Mouse (Mus musculus) midbrain, embryonic 12.5 days (tissue): ENCODE data around the gene Caskin2. TPM values are rescaled to one million over a fixed set of nuclear protein-coding genes. Genes with fewer than 3 reads are reported as not detected.

Experiments
- ATAC-seq: fragments of 200-750 bp; cut with Nextera tagmentation; 2 replicates; pipeline ENCODE4 v1.8.0; 2017; ENCODE audit warnings: low read depth, moderate TSS enrichment, moderate library complexity; ENCODE audit not compliant: low FRiP score
- H3K27ac ChIP-seq: fragments of 300-500 bp; sonication (generic); replicated peaks from 2 replicates; pipeline ENCODE4 v1.5.1; 2016; ENCODE audit warnings: mild to moderate bottlenecking
- H3K27me3 ChIP-seq: fragments of 300-500 bp; sonication (generic); 2 replicates; pipeline ENCODE4 v1.6.1; 2016; ENCODE audit warnings: mild to moderate bottlenecking
- H3K36me3 ChIP-seq: fragments of 300-500 bp; sonication (generic); 2 replicates; pipeline ENCODE4 v1.6.1; 2016
- H3K4me1 ChIP-seq: fragments of 300-500 bp; sonication (generic); 2 replicates; pipeline ENCODE4 v1.6.1; 2016
- H3K4me2 ChIP-seq: fragments of 300-500 bp; sonication (generic); replicated peaks from 2 replicates; pipeline ENCODE4 v1.6.1; 2016; ENCODE audit warnings: mild to moderate bottlenecking, moderate library complexity
- H3K4me3 ChIP-seq: fragments of 300-500 bp; sonication (generic); 2 replicates; pipeline ENCODE4 v1.5.1; 2016; ENCODE audit warnings: mild to moderate bottlenecking
- H3K9ac ChIP-seq: fragments of 300-500 bp; sonication (generic); replicated peaks from 2 replicates; pipeline ENCODE4 v1.6.1; 2016; ENCODE audit warnings: mild to moderate bottlenecking, moderate library complexity
- H3K9me3 ChIP-seq: fragments of 300-500 bp; sonication (generic); 2 replicates; pipeline ENCODE4 v1.6.1; 2016; ENCODE audit warnings: mild to moderate bottlenecking
- WGBS: fragments of 180-500 bp; shearing (Covaris S2); methylation state at CpG from one replicate; pipeline ENCODE4 v1.1.7; 2016; 5-methylcytosine and 5-hydroxymethylcytosine counted together
- polyA plus RNA-seq: library from polyadenylated mRNA; unstranded; fragments of >200 nt; fragmentation: Nextera tagmentation; extraction: Ambion mirVana; gene quantifications from 2 replicates; pipeline ENCODE4 v1.2.1, GENCODE M21; 2016

Gene Caskin2
- polyA plus RNA-seq, 1 experiment from 2014 or later = 15.5 TPM

- peaks cover 100% of the 10 kb centered on the region for H3K36me3 ChIP-seq
- ATAC-seq = no peak
- 82% methylated on average over 15 of the region's 15 CpGs for WGBS
Measured at GRCm38 (mm10) chr11:115796898-115797297, 16.5 kb downstream of the Caskin2 start.

GRCm38 (mm10) chr11:115792353-115792752 lies 21.1 kb downstream of the Caskin2 start:
- Histone ChIP-seq H3K4me1 (no peaks in the 10 kb centered on the region), H3K27me3 (no peaks in the 10 kb centered on the region), H3K9me3 (no peaks in the 10 kb centered on the region), H3K4me2 (no peak overlapping the region), H3K27ac (no peak overlapping the region), H3K36me3 (peaks cover 95% of the 10 kb centered on the region), H3K4me3 (no peak overlapping the region), H3K9ac (no peak overlapping the region)
- ATAC-seq = no peak
- WGBS = 90% methylated on average over 14 of the region's 14 CpGs

More at GRCm38 (mm10) chr11:115796898-115797297, 16.5 kb downstream of the Caskin2 start:
- no peak overlapping the region for H3K4me3 ChIP-seq
- no peak overlapping the region for H3K27ac ChIP-seq
- H3K27me3 ChIP-seq = no peaks in the 10 kb centered on the region
- no peaks in the 10 kb centered on the region for H3K9me3 ChIP-seq
- no peak overlapping the region for H3K4me2 ChIP-seq
- H3K9ac ChIP-seq = no peak overlapping the region
- H3K4me1 ChIP-seq = no peaks in the 10 kb centered on the region

GRCm38 (mm10) chr11:115791919-115792318 lies 21.5 kb downstream of the Caskin2 start:
- peaks cover 95% of the 10 kb centered on the region for H3K36me3 ChIP-seq
- ATAC-seq = no peak
- 97% methylated on average over 16 of the region's 16 CpGs for WGBS

DNA sequence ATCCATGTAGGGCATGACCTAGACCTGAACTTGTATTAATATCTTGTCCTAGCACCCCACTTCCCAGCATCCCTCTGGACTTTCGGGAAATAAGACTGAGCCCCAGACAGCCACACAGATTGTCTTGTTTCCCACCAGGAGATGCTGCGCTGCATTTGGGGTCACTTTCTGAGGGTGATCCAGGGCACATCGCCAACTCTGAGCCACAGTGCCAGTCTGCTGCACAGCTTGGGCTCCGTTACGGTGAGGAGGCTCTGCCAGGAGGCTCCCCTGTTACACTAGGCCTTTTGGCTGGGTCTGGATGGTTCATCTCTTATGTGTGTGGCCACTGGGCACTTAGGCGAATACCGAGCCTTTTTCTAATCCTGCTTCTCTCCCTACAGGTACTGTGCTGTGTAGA lies 23.7 kb downstream of the Caskin2 start:
- Histone ChIP-seq H3K4me3 (no peak overlapping the region), H3K4me2 (no peak overlapping the region), H3K9ac (no peak overlapping the region), H3K4me1 (peaks cover 6% of the 10 kb centered on the region; the same call in 1 of the 2 replicates), H3K27me3 (no peaks in the 10 kb centered on the region), H3K36me3 (peaks cover 88% of the 10 kb centered on the region), H3K9me3 (no peaks in the 10 kb centered on the region), H3K27ac (no peak overlapping the region)
- no peak for ATAC-seq
- WGBS = 96% methylated on average over 7 of the region's 7 CpGs

More at GRCm38 (mm10) chr11:115791919-115792318, 21.5 kb downstream of the Caskin2 start:
- Histone ChIP-seq H3K27me3 (no peaks in the 10 kb centered on the region), H3K9ac (no peak overlapping the region), H3K9me3 (no peaks in the 10 kb centered on the region), H3K4me3 (no peak overlapping the region), H3K4me1 (no peaks in the 10 kb centered on the region), H3K4me2 (no peak overlapping the region), H3K27ac (no peak overlapping the region)

GRCm38 (mm10) chr11:115786473-115786872 lies 27.0 kb downstream of the Caskin2 start:
- peaks cover 6% of the 10 kb centered on the region; the same call in 1 of the 2 replicates for H3K27me3 ChIP-seq
- no peaks in the 10 kb centered on the region for H3K9me3 ChIP-seq
- H3K4me3 ChIP-seq = no peak overlapping the region
- 75% methylated on average over 6 of the region's 6 CpGs for WGBS
- peaks cover 55% of the 10 kb centered on the region for H3K36me3 ChIP-seq
- 0 out of 2 replicates have a peak overlapping the region, but pooled peaks have one; percentile 42 for H3K27ac ChIP-seq
- H3K9ac ChIP-seq = no peak overlapping the region
- H3K4me2 ChIP-seq = no peak overlapping the region
- H3K4me1 ChIP-seq = peaks cover 26% of the 10 kb centered on the region
- no peak for ATAC-seq

DNA sequence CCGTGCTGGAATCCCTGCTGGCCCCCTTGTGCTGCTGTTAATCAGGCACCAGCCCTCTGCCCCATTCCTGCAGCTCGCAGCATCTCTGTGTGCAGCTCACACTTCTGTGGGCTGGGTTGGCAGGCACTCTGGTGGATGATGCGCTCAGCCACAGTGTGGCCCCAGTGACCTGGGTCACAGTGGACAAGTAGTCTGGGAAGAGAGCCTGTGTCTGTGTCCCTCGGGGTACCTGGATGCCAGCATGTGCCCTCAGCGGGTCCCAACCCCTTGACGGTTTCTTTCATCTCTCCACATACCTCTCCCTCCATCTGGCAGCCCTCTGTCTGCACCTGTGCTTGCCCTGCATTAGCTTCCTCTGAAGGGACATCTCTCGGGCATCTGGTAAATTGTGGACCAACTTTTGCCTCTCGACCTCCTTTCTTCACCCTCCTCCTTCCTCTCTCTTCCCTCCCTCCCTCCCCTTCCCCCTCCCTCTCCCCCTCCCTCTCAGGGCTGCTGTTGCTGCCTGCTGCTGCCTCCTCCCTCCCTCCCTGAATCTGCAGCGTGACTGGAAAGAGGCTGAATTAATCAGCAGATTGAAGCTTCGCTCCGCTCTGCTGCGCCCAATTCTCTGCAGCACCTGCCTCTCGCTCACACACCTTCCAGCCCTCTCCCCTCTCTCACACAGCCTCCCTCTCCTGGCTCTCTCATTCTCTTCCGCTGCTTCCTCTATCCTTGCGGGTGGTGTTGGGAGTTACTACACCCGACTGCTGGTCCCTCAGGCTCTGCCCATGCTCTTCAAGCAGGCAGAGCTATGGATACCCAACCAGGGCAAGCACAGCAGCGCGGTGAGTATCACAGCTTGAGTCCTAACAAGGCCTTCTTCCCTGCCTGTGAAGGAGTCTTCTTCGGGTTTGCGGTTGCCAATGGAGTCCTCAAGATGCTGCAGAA lies 33.0 kb downstream of the Caskin2 start:
- Histone ChIP-seq H3K36me3 (peaks cover under 1% of the 10 kb centered on the region; the same call in 1 of the 2 replicates), H3K27me3 (peaks cover 10% of the 10 kb centered on the region; the same call in 1 of the 2 replicates), H3K9ac (peak overlapping the region; percentile 24; the same call in 1 of the 2 replicates), H3K4me2 (peak overlapping the region; percentile 53), H3K9me3 (no peaks in the 10 kb centered on the region), H3K4me3 (peak overlapping the region; percentile 24), H3K27ac (peak overlapping the region; percentile 80), H3K4me1 (peaks cover 69% of the 10 kb centered on the region)
- peak; percentile 62 for ATAC-seq
- WGBS = 8% methylated on average over 20 of the region's 20 CpGs

DNA sequence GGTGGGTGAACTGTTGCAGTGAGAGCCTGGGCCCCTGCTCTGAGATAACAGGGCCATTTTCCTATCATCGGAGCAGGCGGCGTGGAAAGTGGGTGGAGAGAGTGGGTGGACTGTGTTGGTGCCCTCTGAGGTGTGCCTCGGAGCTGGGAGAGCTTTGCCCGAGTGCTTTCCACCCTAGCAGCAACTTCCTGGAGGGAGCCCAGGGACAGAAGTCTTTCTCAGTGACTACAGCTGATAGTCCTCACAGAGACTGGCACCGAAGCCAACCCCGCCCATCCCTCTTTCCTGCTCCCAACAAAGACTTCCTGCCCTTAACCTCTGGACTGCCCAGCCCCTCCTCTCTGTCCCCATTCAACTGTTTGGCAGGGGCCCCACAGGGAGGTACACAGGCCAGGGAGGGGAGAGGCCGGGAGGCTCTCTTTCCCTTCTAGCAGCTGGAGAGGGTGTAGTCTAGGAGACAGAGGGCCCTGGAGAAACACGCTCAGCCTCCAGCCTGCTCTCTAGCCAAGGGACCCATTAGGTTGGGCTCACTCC lies 34.3 kb downstream of the Caskin2 start:
- Histone ChIP-seq H3K4me2 (peak overlapping the region; percentile 53), H3K27me3 (peaks cover 10% of the 10 kb centered on the region; the same call in 1 of the 2 replicates), H3K4me3 (no peak overlapping the region), H3K36me3 (no peaks in the 10 kb centered on the region), H3K9me3 (no peaks in the 10 kb centered on the region), H3K4me1 (peaks cover 72% of the 10 kb centered on the region), H3K9ac (peak overlapping the region; percentile 20), H3K27ac (peak overlapping the region; percentile 80)
- under 1% methylated on average over 9 of the region's 9 CpGs for WGBS
- ATAC-seq = peak; percentile 82

DNA sequence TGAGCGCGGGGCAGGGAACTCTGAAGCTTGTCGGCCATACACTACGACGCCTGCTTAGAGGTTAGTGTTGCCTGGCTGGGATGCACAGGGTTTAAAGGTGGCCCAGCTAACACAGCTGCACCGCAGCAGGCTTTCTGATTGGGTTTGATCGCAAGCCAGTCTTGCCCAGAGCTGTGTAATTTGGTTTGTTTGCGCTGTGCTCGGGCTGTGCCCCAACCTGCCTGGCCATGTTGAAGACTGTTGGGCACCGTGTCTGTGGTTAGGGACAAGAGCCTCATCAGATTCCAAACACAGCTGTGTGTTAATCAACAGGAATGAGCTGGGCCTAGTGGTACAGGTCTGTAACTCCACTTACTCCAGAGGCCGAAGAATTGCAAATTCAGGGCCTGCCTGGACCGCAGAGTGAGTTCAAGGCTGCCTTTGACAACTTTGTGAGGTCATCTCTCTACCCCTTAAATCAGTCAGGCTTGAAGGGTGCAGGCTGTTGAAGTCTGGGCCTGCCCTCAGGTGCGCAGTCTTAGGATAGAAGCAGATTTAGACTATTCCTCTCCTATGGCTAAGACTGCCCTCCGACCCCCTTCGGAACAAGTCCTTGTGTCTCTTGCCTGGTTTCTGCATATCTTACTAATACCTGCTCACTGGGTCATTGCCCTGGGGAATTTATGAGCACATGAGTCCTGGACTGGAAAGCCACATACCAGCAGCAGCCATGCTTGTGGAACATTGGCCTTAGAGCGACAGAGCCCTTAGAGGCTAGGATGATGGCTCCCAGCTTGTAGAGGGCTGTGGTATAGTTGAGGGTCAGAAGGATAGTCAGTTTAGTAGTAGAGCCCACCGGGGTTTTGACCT lies 35.7 kb downstream of the Caskin2 start:
- no peak overlapping the region for H3K4me3 ChIP-seq
- H3K27me3 ChIP-seq = peaks cover 10% of the 10 kb centered on the region; the same call in 1 of the 2 replicates
- no peak for ATAC-seq
- H3K4me2 ChIP-seq = no peak overlapping the region
- no peak overlapping the region for H3K27ac ChIP-seq
- no peaks in the 10 kb centered on the region for H3K9me3 ChIP-seq
- H3K9ac ChIP-seq = no peak overlapping the region
- no peaks in the 10 kb centered on the region for H3K36me3 ChIP-seq
- H3K4me1 ChIP-seq = peaks cover 63% of the 10 kb centered on the region
- 85% methylated on average over 17 of the region's 17 CpGs for WGBS

DNA sequence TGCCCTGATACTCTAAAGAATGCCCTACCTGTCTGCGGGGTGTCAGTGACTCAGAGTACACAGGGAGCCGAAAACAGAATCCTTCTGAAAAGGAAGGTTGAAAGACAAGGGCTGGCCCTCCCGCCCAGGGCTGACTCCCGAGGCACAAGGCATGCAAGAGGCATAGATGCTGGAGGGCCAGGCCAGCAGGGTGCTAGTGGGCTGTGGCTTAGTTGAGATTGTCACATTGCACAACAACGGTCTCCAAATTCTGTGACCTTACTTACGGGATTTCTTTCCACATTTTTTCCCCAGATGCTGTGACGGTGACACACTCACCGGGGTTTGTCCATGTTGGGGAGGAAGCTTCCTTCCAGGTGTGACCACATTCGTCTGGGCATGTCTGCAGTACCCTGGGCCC lies 36.5 kb downstream of the Caskin2 start:
- ATAC-seq = no peak
- Histone ChIP-seq H3K9ac (no peak overlapping the region), H3K4me2 (no peak overlapping the region), H3K9me3 (no peaks in the 10 kb centered on the region), H3K36me3 (no peaks in the 10 kb centered on the region), H3K4me1 (peaks cover 56% of the 10 kb centered on the region), H3K4me3 (no peak overlapping the region), H3K27me3 (peaks cover 8% of the 10 kb centered on the region; the same call in 1 of the 2 replicates), H3K27ac (0 out of 2 replicates have a peak overlapping the region, but pooled peaks have one; percentile 10)
- 42% methylated on average over 9 of the region's 9 CpGs for WGBS

DNA sequence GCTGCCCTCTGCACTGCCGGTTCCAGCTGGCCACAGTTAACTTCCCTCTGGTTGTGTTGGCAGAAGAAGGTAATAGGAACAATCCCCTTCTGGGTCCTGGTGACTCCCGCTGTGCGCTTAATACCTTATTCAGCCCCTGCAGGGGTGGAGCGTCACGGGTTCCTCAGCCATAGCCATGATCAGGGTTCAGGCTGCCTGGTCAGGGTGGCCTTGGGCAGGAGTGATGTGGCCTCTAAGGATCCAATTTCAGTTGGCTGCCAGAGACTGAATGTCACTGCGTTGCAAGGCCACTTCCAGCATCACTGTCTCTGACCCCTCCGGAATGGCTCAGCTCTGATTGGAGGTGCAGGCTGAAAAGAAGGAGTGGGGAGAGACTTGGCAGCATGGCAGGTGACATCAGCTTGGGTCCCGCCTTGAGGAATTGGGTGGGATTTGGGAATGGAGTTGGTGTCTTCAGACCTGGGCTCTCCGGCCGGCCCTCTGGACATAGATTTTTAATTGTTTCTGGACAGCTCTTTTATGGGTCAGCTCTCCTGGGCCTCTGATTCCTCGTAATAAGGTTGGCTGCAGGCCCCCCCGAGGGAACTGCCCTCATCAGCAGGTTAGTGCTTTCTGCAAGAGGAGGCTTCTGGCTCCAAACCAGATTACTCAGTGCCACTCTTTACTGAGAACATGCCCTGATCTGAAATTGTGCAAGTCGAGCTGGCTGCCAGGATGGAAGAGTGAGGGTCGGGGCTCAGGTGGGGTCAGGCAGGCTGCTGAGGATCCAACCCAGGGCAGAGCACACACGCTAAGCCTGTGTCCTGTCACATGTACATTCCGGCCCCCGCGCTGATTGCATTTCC lies 37.4 kb downstream of the Caskin2 start:
- Histone ChIP-seq H3K4me3 (no peak overlapping the region), H3K9ac (no peak overlapping the region), H3K9me3 (no peaks in the 10 kb centered on the region), H3K27me3 (no peaks in the 10 kb centered on the region), H3K27ac (0 out of 2 replicates have a peak overlapping the region, but pooled peaks have one; percentile 10), H3K4me1 (peaks cover 48% of the 10 kb centered on the region), H3K4me2 (no peak overlapping the region), H3K36me3 (no peaks in the 10 kb centered on the region)
- WGBS = 38% methylated on average over 18 of the region's 18 CpGs
- ATAC-seq = no peak

DNA sequence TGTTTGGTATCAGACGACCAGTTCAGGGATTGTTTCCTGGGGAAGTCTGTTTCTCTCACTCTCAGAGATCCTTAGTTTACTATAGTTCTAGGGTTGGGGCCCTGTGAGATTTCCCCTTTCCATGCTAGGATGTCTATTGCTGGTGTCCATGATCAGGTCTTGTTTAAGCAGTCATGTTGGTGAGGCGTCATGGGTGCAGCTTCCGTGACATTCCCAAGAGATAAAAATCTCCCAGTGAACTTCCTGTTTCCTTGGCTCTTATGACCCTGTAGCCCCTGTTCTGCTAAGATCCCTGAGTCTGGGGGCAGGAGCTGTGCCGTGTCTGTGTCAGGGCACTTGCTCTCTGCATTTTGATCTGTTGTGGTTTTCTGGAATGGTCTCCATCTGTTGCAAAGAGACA lies 38.8 kb downstream of the Caskin2 start:
- H3K4me2 ChIP-seq = no peak overlapping the region
- WGBS = 72% methylated on average over 4 of the region's 4 CpGs
- no peaks in the 10 kb centered on the region for H3K36me3 ChIP-seq
- H3K4me3 ChIP-seq = no peak overlapping the region
- no peak overlapping the region for H3K27ac ChIP-seq
- peaks cover 36% of the 10 kb centered on the region for H3K4me1 ChIP-seq
- H3K9ac ChIP-seq = no peak overlapping the region
- no peak for ATAC-seq
- no peaks in the 10 kb centered on the region for H3K27me3 ChIP-seq
- H3K9me3 ChIP-seq = no peaks in the 10 kb centered on the region
